Mouse (Mus musculus): ENCODE data around the gene Cfl1. TPM values are rescaled to one million over a fixed set of nuclear protein-coding genes. Genes with fewer than 3 reads are reported as not detected.

Gene Cfl1
- polyA plus RNA-seq, 1 experiment from 2014 or later: 3,817 TPM

Other genes starting within 250 kb of the Cfl1 start
- 29.8 and 30.5 TPM in 2 replicates for gene Pacs1, start 217.3 kb upstream of the Cfl1 start, polyA plus RNA-seq (2014; fragmentation: Nextera tagmentation; extraction: Ambion mirVana)
- 405 and 416 TPM in 2 replicates for gene Sf3b2, start 195.0 kb upstream of the Cfl1 start, polyA plus RNA-seq (2014; fragmentation: Nextera tagmentation; extraction: Ambion mirVana)
- 16.2 and 17.8 TPM in 2 replicates for gene Gal3st3, start 192.1 kb upstream of the Cfl1 start, polyA plus RNA-seq (2014; fragmentation: Nextera tagmentation; extraction: Ambion mirVana)
- not detected in 2 replicates for gene Catsper1, start 154.7 kb upstream of the Cfl1 start, polyA plus RNA-seq (2014; fragmentation: Nextera tagmentation; extraction: Ambion mirVana)
- 1.8 and 1.9 TPM in 2 replicates for gene Cst6, start 140.9 kb upstream of the Cfl1 start, polyA plus RNA-seq (2014; fragmentation: Nextera tagmentation; extraction: Ambion mirVana)
- gene Eif1ad, start 123.7 kb upstream of the Cfl1 start, polyA plus RNA-seq (2014; fragmentation: Nextera tagmentation; extraction: Ambion mirVana): 71.5 and 77.3 TPM in 2 replicates
- gene Banf1, start 123.3 kb upstream of the Cfl1 start, polyA plus RNA-seq (2014; fragmentation: Nextera tagmentation; extraction: Ambion mirVana): 440 and 442 TPM in 2 replicates
- gene Sart1, start 101.8 kb upstream of the Cfl1 start, polyA plus RNA-seq (2014; fragmentation: Nextera tagmentation; extraction: Ambion mirVana): 78.5 and 79.9 TPM in 2 replicates
- gene Tsga10ip, start 87.9 kb upstream of the Cfl1 start, polyA plus RNA-seq (2014; fragmentation: Nextera tagmentation; extraction: Ambion mirVana): 0.31 TPM in 1 of 2 replicates, not detected in the other
- 197 and 205 TPM in 2 replicates for gene Drap1, start 65.5 kb upstream of the Cfl1 start, polyA plus RNA-seq (2014; fragmentation: Nextera tagmentation; extraction: Ambion mirVana)
- 39.9 and 43.0 TPM in 2 replicates for gene AI837181, start 65.3 kb upstream of the Cfl1 start, polyA plus RNA-seq (2014; fragmentation: Nextera tagmentation; extraction: Ambion mirVana)
- not detected in 2 replicates for gene Fosl1, start 42.9 kb upstream of the Cfl1 start, polyA plus RNA-seq (2014; fragmentation: Nextera tagmentation; extraction: Ambion mirVana)
- 7.9 and 8.3 TPM in 2 replicates for gene Ccdc85b, start 32.6 kb upstream of the Cfl1 start, polyA plus RNA-seq (2014; fragmentation: Nextera tagmentation; extraction: Ambion mirVana)
- gene Fibp, start 29.8 kb upstream of the Cfl1 start, polyA plus RNA-seq (2014; fragmentation: Nextera tagmentation; extraction: Ambion mirVana): 110 and 119 TPM in 2 replicates
- gene Ctsw, start 21.9 kb upstream of the Cfl1 start, polyA plus RNA-seq (2014; fragmentation: Nextera tagmentation; extraction: Ambion mirVana): 1.7 and 3.6 TPM in 2 replicates
- gene Efemp2, start 16.5 kb upstream of the Cfl1 start, polyA plus RNA-seq (2014; fragmentation: Nextera tagmentation; extraction: Ambion mirVana): 55.5 and 55.6 TPM in 2 replicates
- gene Mus81, start 2.1 kb upstream of the Cfl1 start, polyA plus RNA-seq (2014; fragmentation: Nextera tagmentation; extraction: Ambion mirVana): 39.0 and 41.9 TPM in 2 replicates
- 0.31 TPM in 1 of 2 replicates, not detected in the other for gene 1700020D05Rik, start 13.3 kb downstream of the Cfl1 start, polyA plus RNA-seq (2014; fragmentation: Nextera tagmentation; extraction: Ambion mirVana)
- 20.9 and 23.0 TPM in 2 replicates for gene Snx32, start 20.1 kb downstream of the Cfl1 start, polyA plus RNA-seq (2014; fragmentation: Nextera tagmentation; extraction: Ambion mirVana)
- gene Ovol1, start 70.2 kb downstream of the Cfl1 start, polyA plus RNA-seq (2014; fragmentation: Nextera tagmentation; extraction: Ambion mirVana): 0.24 and 0.32 TPM in 2 replicates
- gene Ap5b1, start 77.6 kb downstream of the Cfl1 start, polyA plus RNA-seq (2014; fragmentation: Nextera tagmentation; extraction: Ambion mirVana): 2.3 and 2.6 TPM in 2 replicates
- gene Rnaseh2c, start 111.4 kb downstream of the Cfl1 start, polyA plus RNA-seq (2014; fragmentation: Nextera tagmentation; extraction: Ambion mirVana): 131 and 137 TPM in 2 replicates
- 36.3 and 36.5 TPM in 2 replicates for gene Kat5, start 119.8 kb downstream of the Cfl1 start, polyA plus RNA-seq (2014; fragmentation: Nextera tagmentation; extraction: Ambion mirVana)
- 32.5 and 34.4 TPM in 2 replicates for gene Rela, start 147.0 kb downstream of the Cfl1 start, polyA plus RNA-seq (2014; fragmentation: Nextera tagmentation; extraction: Ambion mirVana)
- 17.0 and 19.3 TPM in 2 replicates for gene Sipa1, start 173.3 kb downstream of the Cfl1 start, polyA plus RNA-seq (2014; fragmentation: Nextera tagmentation; extraction: Ambion mirVana)
- gene Map3k11, start 198.3 kb downstream of the Cfl1 start, polyA plus RNA-seq (2014; fragmentation: Nextera tagmentation; extraction: Ambion mirVana): 21.0 and 22.0 TPM in 2 replicates
- 26.9 and 27.7 TPM in 2 replicates for gene Pcnx3, start 198.5 kb downstream of the Cfl1 start, polyA plus RNA-seq (2014; fragmentation: Nextera tagmentation; extraction: Ambion mirVana)
- not detected in 2 replicates for gene Kcnk7, start 213.9 kb downstream of the Cfl1 start, polyA plus RNA-seq (2014; fragmentation: Nextera tagmentation; extraction: Ambion mirVana)
- 5.1 and 6.8 TPM in 2 replicates for gene Ehbp1l1, start 235.9 kb downstream of the Cfl1 start, polyA plus RNA-seq (2014; fragmentation: Nextera tagmentation; extraction: Ambion mirVana)
- 167 and 184 TPM in 2 replicates for gene Fam89b, start 239.2 kb downstream of the Cfl1 start, polyA plus RNA-seq (2014; fragmentation: Nextera tagmentation; extraction: Ambion mirVana)

Data from neural tube, embryonic 11.5 days (tissue).